Mouse (Mus musculus): ENCODE results near the gene 6430548M08Rik. TPM values are rescaled to one million over a fixed set of nuclear protein-coding genes. Genes with fewer than 3 reads are reported as not detected.
A peak's percentile ranks its signal among the peaks of the same experiment; 100 is the strongest.

The 6430548M08Rik gene
- total RNA-seq, 2 experiments from 2014 or later: 52.7 to 59.3 TPM

- no peak for DNase-seq (ENCODE audit: low spot score in 2 of 2)
Measured at GRCm38 (mm10) chr8:120180445-120180970, 66.6 kb downstream of the 6430548M08Rik start.

GRCm38 (mm10) chr8:120181274-120181673 lies 67.3 kb downstream of the 6430548M08Rik start:
- DNase-seq (ENCODE audit: low spot score in 2 of 2): no peak

GRCm38 (mm10) chr8:120181861-120182414 lies 68.0 kb downstream of the 6430548M08Rik start:
- no peak for DNase-seq (ENCODE audit: low spot score in 2 of 2)

GRCm38 (mm10) chr8:120184366-120184765 lies 70.4 kb downstream of the 6430548M08Rik start:
- DNase-seq (ENCODE audit: low spot score in 2 of 2): no peak

GRCm38 (mm10) chr8:120184850-120185792 lies 71.2 kb downstream of the 6430548M08Rik start:
- no peak for DNase-seq (ENCODE audit: low spot score in 2 of 2)

GRCm38 (mm10) chr8:120186454-120186853 lies 72.5 kb downstream of the 6430548M08Rik start:
- no peak for DNase-seq (ENCODE audit: low spot score in 2 of 2)

DNA sequence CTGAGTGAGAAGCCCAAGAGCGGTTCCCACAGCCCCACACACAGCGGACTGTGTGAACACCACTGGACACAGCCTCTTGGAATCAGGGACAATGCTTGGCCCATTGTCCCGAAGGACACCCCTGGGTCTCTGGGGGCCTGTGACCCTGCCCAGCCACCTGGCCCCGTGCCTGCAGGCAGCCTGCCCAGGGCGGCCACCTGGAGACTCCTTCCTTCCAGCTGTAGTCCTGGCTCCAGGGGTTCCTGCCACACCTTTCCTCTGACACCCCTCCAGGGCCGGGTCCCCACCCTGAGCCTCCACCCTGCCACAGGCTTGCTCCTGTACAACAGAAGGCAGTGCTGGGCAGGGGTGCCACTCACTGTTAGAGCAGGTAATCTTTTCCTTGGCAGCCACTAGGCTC lies 74.6 kb downstream of the 6430548M08Rik start:
- DNase-seq (ENCODE audit: low spot score in 2 of 2): no peak

- DNase-seq (ENCODE audit: low spot score in 2 of 2): no peak
Measured at GRCm38 (mm10) chr8:120189440-120189839, 75.5 kb downstream of the 6430548M08Rik start.

DNA sequence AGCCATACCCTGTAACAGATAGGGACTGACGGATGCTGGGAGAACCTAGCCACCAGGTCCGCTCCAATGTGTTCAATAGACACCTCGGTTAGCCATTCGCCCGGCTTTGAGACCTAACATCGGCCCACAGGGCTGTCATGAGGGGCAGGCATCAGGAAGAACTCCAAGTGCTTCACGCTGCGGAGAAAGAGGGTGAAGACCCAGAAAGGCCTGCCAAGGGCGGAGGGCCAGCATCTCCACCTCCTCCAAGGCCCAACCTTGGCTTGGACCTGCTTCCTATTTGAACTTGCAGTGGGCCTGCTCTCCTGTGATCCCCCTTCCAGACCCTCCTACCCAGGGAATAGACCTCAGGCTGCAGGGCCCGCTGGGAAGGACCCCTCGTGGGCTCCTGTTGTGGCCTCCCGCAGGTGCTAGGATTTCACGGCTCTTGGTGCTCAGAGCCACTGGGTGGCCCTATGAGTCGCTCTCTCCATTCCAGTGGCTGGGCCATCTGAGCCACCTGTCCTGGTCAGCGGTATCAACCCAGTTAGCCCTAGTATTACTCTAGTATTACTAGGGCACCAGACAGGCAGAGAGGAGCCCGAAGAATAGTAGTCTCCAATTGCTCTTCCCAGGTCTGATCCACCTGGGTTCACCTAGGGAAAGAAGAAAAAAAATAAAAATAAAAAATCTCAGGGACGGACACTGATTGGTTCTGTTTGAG lies 76.3 kb downstream of the 6430548M08Rik start:
- DNase-seq (ENCODE audit: low spot score in 2 of 2): no peak

GRCm38 (mm10) chr8:120190810-120191413 lies 77.0 kb downstream of the 6430548M08Rik start:
- peak; percentile 91 to 94 for DNase-seq (ENCODE audit: low spot score in 2 of 2)

- DNase-seq (ENCODE audit: low spot score in 2 of 2): no peak
Measured at GRCm38 (mm10) chr8:120191633-120192032, 77.7 kb downstream of the 6430548M08Rik start.

DNA sequence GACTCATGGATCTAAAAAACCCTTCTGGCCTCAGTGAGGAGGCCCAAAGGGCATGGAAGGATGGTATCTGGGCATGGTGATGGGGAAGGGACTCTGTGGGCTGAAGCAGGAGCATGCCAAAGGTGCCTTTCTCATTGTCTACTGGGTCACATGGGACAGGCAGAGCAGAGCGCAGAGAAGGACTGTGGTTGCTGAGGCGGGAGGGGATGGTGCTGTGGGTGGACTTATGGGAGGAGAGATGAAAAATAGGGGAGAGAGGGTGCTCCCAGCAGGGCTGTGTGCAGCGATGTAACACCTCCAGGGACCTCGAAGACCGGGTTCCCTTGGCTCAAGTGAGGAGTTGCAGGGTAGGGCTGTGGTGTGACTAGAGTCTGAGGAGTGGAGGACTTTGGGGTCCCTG lies 78.2 kb downstream of the 6430548M08Rik start:
- DNase-seq (ENCODE audit: low spot score in 2 of 2): no peak

- no peak for DNase-seq (ENCODE audit: low spot score in 2 of 2)
Measured at GRCm38 (mm10) chr8:120201351-120201750, 87.4 kb downstream of the 6430548M08Rik start.

- DNase-seq (ENCODE audit: low spot score in 2 of 2): no peak
Measured at GRCm38 (mm10) chr8:120202546-120202945, 88.6 kb downstream of the 6430548M08Rik start.

DNA sequence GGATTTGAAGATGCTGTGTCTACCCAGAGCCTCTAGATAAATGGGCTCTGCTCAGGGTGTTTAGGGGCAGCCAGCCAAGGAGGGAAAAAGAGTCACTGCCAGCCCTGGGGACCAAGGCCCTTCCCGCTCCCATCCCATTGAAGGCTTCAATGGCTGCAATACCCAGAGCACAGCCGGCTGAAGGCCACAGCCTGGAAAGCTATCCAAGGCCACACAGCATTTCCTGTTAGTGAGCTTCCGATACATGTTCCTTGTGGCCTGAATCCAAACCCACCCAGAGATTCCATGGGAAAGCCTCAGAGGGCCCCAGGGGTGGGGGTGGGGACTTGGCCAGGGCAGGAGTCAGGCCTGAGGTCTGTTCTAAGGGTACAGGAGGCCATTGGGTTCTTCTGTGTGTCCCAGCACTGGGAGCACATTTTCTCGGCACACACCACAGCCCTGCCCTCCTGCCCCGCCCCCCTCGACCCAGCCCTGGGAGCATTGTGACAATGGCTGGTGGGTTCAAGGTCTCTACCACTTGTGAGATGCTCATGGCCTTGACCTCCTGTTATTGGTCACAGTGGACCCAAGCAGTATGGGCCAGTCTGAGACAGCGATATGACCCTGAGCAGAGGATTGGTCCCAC lies 90.9 kb downstream of the 6430548M08Rik start:
- peak in 1 of 2 experiments; percentile 65 for DNase-seq (ENCODE audit: low spot score in 2 of 2)

DNA sequence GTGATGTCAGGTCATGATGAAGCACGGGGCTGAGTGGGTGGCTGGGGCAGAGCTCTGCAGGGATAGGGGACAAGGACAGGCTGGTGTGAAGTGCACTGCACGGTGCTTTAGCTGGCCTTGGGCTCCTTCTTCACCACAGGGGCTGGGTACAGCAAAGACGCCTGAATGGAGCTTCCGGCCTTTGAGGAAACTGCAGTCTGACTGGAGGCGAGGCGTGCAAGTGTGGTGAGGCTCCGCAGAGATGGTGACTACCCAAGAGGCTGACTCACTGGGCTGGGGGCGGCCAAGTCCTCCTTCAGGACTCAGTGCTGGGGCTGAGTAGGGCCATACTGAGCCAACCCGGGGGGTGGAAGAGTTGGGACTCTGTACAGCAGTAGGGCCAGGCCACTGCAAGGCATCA lies 92.0 kb downstream of the 6430548M08Rik start:
- no peak for DNase-seq (ENCODE audit: low spot score in 2 of 2)

DNA sequence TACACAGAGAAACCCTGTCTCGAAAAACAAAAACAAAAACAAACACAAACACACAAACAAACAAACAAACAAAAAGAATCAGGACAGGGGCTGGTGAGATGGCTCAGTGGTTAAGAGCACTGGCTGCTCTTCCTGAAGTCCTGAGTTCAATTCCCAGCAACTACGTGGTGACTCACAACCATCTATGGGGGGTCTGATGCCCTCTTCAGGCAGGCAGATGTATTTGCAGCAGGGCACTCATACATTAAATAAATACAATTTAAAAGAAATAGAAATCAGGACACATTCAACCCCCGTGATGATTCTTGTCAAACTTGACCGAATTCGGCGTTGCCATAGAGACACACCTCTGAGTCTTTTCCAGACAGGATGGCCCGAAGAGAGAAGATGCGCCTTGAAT lies 93.4 kb downstream of the 6430548M08Rik start:
- no peak for DNase-seq (ENCODE audit: low spot score in 2 of 2)

DNA sequence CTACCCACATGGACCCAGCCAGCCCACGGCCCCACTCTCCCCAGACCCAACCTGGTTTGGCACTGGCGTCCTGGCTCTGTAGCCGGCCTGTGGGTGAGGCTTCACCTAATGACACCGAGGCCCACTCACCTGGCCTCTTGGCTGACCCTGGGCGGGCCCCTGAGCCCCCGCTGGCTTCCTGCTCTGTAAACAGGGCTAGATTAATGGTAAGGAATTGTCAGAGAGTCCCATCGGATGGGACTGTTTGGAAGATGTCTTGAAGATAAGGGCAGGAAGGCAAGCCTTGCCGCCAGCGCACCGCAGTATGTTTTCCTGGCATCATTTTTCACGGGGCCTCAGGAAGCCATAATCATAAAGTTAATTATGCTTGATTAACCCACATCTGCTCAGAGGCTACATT lies 94.2 kb downstream of the 6430548M08Rik start:
- DNase-seq (ENCODE audit: low spot score in 2 of 2): no peak

GRCm38 (mm10) chr8:120211345-120211744 lies 97.4 kb downstream of the 6430548M08Rik start:
- no peak for DNase-seq (ENCODE audit: low spot score in 2 of 2)

DNA sequence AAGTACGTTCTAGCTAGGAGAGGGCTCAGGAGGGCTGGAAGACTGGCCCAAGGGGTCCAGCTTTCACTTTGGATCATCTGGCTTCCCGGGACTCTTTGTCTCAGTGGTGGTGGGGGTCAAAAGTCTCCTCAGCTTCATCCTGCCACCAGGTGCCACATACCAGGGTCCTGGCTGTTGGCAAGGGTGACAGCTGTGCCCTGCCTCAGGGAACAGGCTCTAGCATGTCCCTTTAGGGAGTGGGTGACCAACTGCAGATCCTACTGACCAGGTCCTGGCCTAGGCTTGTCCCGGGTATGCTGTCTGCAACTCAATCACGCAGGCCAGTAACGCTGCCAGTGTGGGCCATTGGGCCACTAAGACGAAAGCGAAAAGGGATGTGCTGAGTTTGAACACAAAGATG lies 98.6 kb downstream of the 6430548M08Rik start:
- DNase-seq (ENCODE audit: low spot score in 2 of 2): no peak

- DNase-seq (ENCODE audit: low spot score in 2 of 2): no peak
Measured at GRCm38 (mm10) chr8:120213229-120213628, 99.3 kb downstream of the 6430548M08Rik start.
